Mouse (Mus musculus) hindbrain, embryonic 12.5 days (tissue): Measurements from ENCODE around the gene Tbc1d9. TPM values are rescaled to one million over a fixed set of nuclear protein-coding genes. Genes with fewer than 3 reads are reported as not detected.
A peak's percentile ranks its signal among the peaks of the same experiment; 100 is the strongest.

Experiments used
- ATAC-seq: fragments of 200-750 bp; cut with Nextera tagmentation; 2 replicates; pipeline ENCODE4 v1.8.0; 2017; ENCODE audit warnings: moderate TSS enrichment; ENCODE audit not compliant: low FRiP score
- H3K27ac ChIP-seq: fragments of 300-500 bp; sonication (generic); 2 replicates; pipeline ENCODE4 v1.5.1; 2016; ENCODE audit warnings: mild to moderate bottlenecking
- H3K27me3 ChIP-seq: fragments of 300-500 bp; sonication (generic); 2 replicates; pipeline ENCODE4 v1.6.1; 2016; ENCODE audit warnings: mild to moderate bottlenecking
- H3K36me3 ChIP-seq: fragments of 300-500 bp; sonication (generic); 2 replicates; pipeline ENCODE4 v1.6.1; 2016; ENCODE audit warnings: mild to moderate bottlenecking
- H3K4me1 ChIP-seq: fragments of 300-500 bp; sonication (generic); 2 replicates; pipeline ENCODE4 v1.6.1; 2016
- H3K4me2 ChIP-seq: fragments of 300-500 bp; sonication (generic); replicated peaks from 2 replicates; pipeline ENCODE4 v1.6.1; 2016; ENCODE audit warnings: mild to moderate bottlenecking
- H3K4me3 ChIP-seq: fragments of 300-500 bp; sonication (generic); 2 replicates; pipeline ENCODE4 v1.5.1; 2016; ENCODE audit warnings: mild to moderate bottlenecking
- H3K9ac ChIP-seq: fragments of 300-500 bp; sonication (generic); 2 replicates; pipeline ENCODE4 v1.6.1; 2016; ENCODE audit warnings: mild to moderate bottlenecking, moderate library complexity
- H3K9me3 ChIP-seq: fragments of 300-500 bp; sonication (generic); replicated peaks from 2 replicates; pipeline ENCODE4 v1.6.1; 2016; ENCODE audit warnings: mild to moderate bottlenecking
- WGBS: fragments of 180-500 bp; shearing (Covaris S2); methylation state at CpG from one replicate; pipeline ENCODE4 v1.1.7; 2016; 5-methylcytosine and 5-hydroxymethylcytosine counted together
- polyA plus RNA-seq: library from polyadenylated mRNA; unstranded; fragments of >200 nt; fragmentation: Nextera tagmentation; extraction: Ambion mirVana; gene quantifications from 2 replicates; pipeline ENCODE4 v1.2.1, GENCODE M21; 2016

The Tbc1d9 gene
- polyA plus RNA-seq, 1 experiment from 2014 or later = 14.8 TPM

GRCm38 (mm10) chr8:83160613-83161012 lies 4.5 kb upstream of the Tbc1d9 start:
- no peaks in the 10 kb centered on the region for H3K9me3 ChIP-seq
- no peaks in the 10 kb centered on the region for H3K4me1 ChIP-seq
- 74% methylated on average over 2 of the region's 2 CpGs for WGBS
- no peak overlapping the region for H3K4me2 ChIP-seq
- H3K36me3 ChIP-seq = no peaks in the 10 kb centered on the region
- no peak overlapping the region for H3K4me3 ChIP-seq
- 0 out of 2 replicates have a peak, but pooled peaks cover 5% of the 10 kb centered on the region for H3K27me3 ChIP-seq
- no peak for ATAC-seq
- no peak overlapping the region for H3K9ac ChIP-seq
- no peak overlapping the region for H3K27ac ChIP-seq

DNA sequence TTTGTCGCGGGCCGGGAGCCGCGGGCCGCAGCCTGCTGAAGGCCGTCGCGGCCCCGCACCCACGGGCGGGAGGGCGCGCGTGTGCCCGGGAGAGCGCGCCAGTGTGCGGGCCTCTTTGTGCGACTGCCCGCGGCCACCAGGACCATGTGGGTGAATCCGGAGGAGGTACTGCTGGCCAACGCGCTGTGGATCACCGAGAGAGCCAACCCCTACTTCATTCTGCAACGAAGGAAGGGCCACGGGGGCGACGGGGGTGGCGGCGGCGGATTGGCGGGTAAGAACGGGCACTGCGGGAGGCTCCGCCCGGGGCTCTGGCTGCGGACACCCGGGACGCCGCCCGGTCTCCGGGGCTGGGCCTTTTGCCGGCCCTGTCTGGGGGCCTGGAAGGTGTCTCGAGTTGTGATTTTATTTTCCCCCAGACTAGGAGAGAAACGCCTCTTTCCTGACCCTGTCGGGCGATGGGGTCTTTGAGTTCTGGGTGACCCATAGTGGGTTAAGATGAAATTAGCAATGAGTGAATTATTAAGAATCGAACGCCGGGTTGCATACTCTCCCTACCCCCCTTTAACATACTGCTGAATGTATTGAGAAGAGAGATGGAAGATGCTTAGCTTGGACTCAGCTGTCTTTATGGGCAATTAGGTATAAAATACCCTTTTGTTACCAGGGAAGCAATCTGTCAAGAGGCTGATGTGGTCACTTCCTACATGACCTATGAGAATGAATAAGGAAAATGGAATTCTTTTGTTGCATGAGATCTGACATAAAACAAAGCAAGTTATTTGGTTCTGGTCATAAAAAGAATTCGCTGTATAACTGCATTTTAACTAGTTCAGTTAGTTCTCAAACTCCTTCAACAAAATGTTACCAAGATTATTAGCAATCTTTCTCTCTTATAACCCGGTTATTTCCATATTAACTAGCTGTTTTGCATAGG lies 1.0 kb downstream of the Tbc1d9 start, which contains the start of gene Gm10645:
Gene Gm10645 (minus strand): TSS at position 240 of the 937 bp plus-strand sequence.
- Histone ChIP-seq H3K9ac (peak within 1 kb of the TSS; percentile 92), H3K4me1 (peaks cover 17% of the 10 kb centered on the region), H3K9me3 (no peaks in the 10 kb centered on the region), H3K27me3 (0 out of 2 replicates have a peak, but pooled peaks cover 5% of the 10 kb centered on the region), H3K4me2 (peak within 1 kb of the TSS; percentile 65), H3K36me3 (no peaks in the 10 kb centered on the region), H3K4me3 (peak within 1 kb of the TSS; percentile 82), H3K27ac (peak within 1 kb of the TSS; percentile 96)
- ATAC-seq = peak; percentile 84
- 2% methylated on average over 54 of the region's 54 CpGs for WGBS

GRCm38 (mm10) chr8:83167932-83168331 lies 2.8 kb downstream of the Tbc1d9 start:
- Histone ChIP-seq H3K4me1 (peaks cover 17% of the 10 kb centered on the region), H3K36me3 (no peaks in the 10 kb centered on the region), H3K9me3 (no peaks in the 10 kb centered on the region), H3K4me2 (peak overlapping the region; percentile 65), H3K27me3 (0 out of 2 replicates have a peak, but pooled peaks cover 5% of the 10 kb centered on the region), H3K9ac (peak overlapping the region; percentile 35; the same call in 1 of the 2 replicates), H3K4me3 (peak overlapping the region; percentile 82), H3K27ac (no peak overlapping the region)
- WGBS = 36% methylated on average over 3 of the region's 3 CpGs
- ATAC-seq = no peak

DNA sequence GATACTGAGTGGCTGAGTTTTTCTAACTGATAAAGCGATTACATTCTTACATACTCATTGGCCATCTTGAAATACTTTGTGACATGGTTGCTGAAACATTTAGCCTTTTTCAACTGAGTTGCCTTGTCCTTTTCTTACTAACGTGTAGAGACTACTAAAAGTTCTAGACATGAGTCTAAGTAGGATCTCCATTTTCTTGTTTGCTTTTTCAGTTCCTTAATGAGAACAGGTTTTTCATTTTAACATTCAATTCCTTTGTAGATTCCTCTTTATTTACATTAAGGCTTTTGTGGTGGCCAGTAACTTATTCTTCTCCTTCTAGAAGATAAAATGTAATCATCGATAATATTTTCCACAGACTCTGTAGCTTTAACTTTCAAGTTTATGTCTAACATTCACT lies 4.0 kb downstream of the Tbc1d9 start:
- no peaks in the 10 kb centered on the region for H3K9me3 ChIP-seq
- no peak overlapping the region for H3K4me3 ChIP-seq
- ATAC-seq = no peak
- peaks cover 17% of the 10 kb centered on the region for H3K4me1 ChIP-seq
- no peaks in the 10 kb centered on the region for H3K36me3 ChIP-seq
- WGBS = 88% methylated on average over 3 of the region's 3 CpGs
- no peak overlapping the region for H3K4me2 ChIP-seq
- no peak overlapping the region for H3K9ac ChIP-seq
- H3K27ac ChIP-seq = no peak overlapping the region
- H3K27me3 ChIP-seq = no peaks in the 10 kb centered on the region

GRCm38 (mm10) chr8:83169709-83170108 lies 4.6 kb downstream of the Tbc1d9 start:
- no peak for ATAC-seq
- Histone ChIP-seq H3K9me3 (no peaks in the 10 kb centered on the region), H3K27ac (no peak overlapping the region), H3K9ac (no peak overlapping the region), H3K27me3 (no peaks in the 10 kb centered on the region), H3K36me3 (no peaks in the 10 kb centered on the region), H3K4me1 (peaks cover 17% of the 10 kb centered on the region), H3K4me3 (no peak overlapping the region), H3K4me2 (no peak overlapping the region)
- 93% methylated on average over 2 of the region's 2 CpGs for WGBS

DNA sequence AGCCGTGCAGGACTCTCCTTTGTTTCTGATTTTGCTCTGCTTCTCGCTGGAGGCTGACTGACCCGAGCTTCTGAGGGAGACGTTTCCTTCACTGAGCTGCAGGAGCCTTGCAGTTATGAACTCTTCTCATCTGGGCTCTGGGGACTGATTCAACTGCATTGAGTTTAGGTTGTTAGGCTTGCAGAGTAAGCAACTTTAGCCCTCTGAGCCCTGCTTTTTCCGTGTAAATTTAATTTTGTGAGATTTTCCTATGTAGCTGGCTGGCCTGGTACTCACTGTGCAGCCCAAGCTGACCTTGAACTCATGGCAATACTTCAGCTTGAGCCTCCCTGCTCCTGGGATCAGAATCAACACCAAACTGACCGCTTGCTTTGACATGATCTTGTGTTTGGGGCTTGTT lies 5.7 kb downstream of the Tbc1d9 start:
- ATAC-seq = no peak
- Histone ChIP-seq H3K9ac (no peak overlapping the region), H3K27me3 (no peaks in the 10 kb centered on the region), H3K4me1 (peaks cover 23% of the 10 kb centered on the region), H3K27ac (no peak overlapping the region), H3K4me2 (no peak overlapping the region), H3K9me3 (no peaks in the 10 kb centered on the region), H3K4me3 (no peak overlapping the region), H3K36me3 (no peaks in the 10 kb centered on the region)
- WGBS = 40% methylated on average over 6 of the region's 6 CpGs

GRCm38 (mm10) chr8:83175680-83176079 lies 10.5 kb downstream of the Tbc1d9 start:
- no peak for ATAC-seq
- no peak overlapping the region for H3K4me3 ChIP-seq
- H3K27me3 ChIP-seq = no peaks in the 10 kb centered on the region
- no peaks in the 10 kb centered on the region for H3K9me3 ChIP-seq
- H3K27ac ChIP-seq = no peak overlapping the region; the same call in 1 of the 2 replicates
- H3K9ac ChIP-seq = 0 out of 2 replicates have a peak overlapping the region, but pooled peaks have one; percentile 23
- H3K4me2 ChIP-seq = no peak overlapping the region
- peaks cover 42% of the 10 kb centered on the region for H3K4me1 ChIP-seq
- H3K36me3 ChIP-seq = no peaks in the 10 kb centered on the region
- 78% methylated on average over 10 of the region's 10 CpGs for WGBS

- Histone ChIP-seq H3K27me3 (no peaks in the 10 kb centered on the region), H3K4me1 (peaks cover 48% of the 10 kb centered on the region), H3K4me3 (no peak overlapping the region), H3K36me3 (no peaks in the 10 kb centered on the region), H3K9ac (no peak overlapping the region), H3K9me3 (no peaks in the 10 kb centered on the region), H3K27ac (no peak overlapping the region), H3K4me2 (no peak overlapping the region)
- peak; percentile 61 for ATAC-seq
- WGBS = 53% methylated on average over 2 of the region's 2 CpGs
These were observed 11.6 kb downstream of the Tbc1d9 start for GRCm38 (mm10) chr8:83176785-83177184.

DNA sequence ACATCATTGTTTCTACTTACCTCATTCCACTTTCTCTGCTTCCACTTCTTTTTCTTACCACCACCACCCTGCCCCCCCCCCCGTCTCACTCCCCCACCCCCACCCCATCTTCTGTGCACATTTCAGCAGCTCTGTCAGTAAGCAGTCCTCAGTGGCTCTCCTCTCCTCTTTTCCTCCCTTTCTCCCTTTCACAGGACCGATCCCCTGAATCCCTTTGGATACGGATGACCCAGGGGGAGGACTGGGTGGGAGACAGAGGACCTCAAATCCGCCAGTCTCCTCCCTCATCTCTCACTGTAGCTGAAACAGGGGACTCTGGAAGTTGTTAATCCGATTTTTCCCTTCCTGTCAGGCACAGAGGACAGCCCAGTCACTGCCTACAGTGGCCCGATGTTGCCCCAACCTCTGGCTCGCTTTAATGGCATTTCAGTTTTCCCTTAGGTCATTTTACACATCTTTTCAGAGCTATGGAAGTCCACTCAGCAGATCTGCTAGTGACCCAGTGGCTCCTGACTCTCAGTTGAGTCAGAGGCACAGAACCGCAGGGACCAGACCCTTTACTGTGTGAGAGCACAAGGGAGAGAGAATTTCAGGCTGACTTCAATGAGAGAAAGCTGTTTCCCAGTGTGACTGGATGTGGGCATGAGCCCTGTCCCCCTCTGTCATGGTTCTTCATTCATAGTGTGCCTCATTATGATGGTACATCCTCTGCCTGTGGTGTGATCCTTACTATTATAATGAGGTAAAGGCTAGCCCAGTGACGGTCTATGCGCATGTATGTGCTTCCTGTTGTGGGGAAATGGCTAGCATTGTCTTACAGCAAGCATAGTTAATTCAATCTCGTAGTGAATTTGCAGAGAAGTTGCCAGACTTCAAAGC lies 12.4 kb downstream of the Tbc1d9 start:
- H3K4me1 ChIP-seq = peaks cover 53% of the 10 kb centered on the region
- WGBS = 21% methylated on average over 11 of the region's 11 CpGs

DNA sequence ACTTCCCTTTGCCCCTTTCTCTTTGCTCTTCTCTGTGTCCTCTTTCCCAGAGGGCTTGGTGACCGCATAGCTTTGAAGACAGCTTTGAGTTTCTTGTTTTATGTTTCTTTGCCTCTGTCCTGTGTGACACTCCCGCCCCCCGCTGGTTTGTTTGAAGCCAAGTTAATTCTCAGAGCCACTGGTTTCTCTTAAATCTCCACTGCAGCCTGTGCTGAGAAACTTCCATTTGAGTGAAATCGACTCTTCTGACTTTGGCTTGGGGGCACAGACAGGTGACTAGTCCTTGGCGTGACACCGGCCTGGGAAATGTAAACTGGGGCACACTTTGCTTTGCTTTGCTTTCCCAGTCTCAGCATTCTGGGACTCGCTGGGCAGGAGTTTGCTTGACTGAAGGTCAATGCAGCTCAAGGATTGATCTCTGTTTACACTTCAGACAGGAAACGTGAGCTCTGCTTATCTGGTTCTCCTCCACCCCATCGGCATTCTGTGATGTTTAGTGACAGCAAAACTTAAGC lies 13.1 kb downstream of the Tbc1d9 start:
- Histone ChIP-seq H3K27me3 (no peaks in the 10 kb centered on the region), H3K9me3 (no peaks in the 10 kb centered on the region), H3K4me3 (no peak overlapping the region), H3K9ac (no peak overlapping the region), H3K36me3 (no peaks in the 10 kb centered on the region), H3K4me2 (no peak overlapping the region), H3K27ac (peak overlapping the region; percentile 49; the same call in 1 of the 2 replicates), H3K4me1 (peaks cover 60% of the 10 kb centered on the region)
- WGBS = 18% methylated on average over 9 of the region's 9 CpGs
- ATAC-seq = no peak

More for the DNA sequence above, 12.4 kb downstream of the Tbc1d9 start:
- H3K4me3 ChIP-seq = no peak overlapping the region
- peak; percentile 57 for ATAC-seq
- peak overlapping the region; percentile 49 for H3K27ac ChIP-seq
- no peak overlapping the region for H3K9ac ChIP-seq
- no peaks in the 10 kb centered on the region for H3K27me3 ChIP-seq
- H3K4me2 ChIP-seq = no peak overlapping the region
- no peaks in the 10 kb centered on the region for H3K36me3 ChIP-seq
- H3K9me3 ChIP-seq = no peaks in the 10 kb centered on the region

DNA sequence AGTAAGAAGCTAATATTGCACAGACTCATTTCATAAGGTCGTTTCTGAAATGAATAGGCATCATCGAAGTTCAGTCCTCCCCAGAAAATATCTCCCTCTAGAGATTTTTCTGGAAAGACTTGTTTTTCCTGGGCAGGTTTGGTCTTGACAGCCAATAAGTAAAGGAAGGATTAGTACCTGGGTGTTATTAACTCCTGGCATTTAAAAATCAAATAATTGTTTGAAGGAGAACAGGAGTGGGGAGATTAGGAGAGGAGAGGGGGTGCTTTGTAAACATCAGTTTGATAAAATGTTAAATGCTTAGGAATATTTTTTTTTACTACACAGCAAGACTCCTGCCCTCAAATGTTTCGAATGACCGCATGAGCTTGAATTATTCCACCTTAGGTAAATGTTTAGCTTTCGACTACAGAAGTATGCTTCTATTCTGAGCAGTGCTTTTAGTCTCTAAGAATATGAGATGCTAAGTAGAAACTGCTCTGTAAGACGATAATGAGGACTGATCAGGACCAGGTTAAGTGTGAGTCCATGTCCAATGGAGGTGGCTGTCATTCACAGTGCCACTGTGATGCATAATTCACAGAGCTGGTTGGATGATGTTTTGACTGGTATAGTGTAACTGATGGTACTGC lies 16.8 kb downstream of the Tbc1d9 start:
- no peak for ATAC-seq
- no peaks in the 10 kb centered on the region for H3K27me3 ChIP-seq
- WGBS = 75% methylated on average over 6 of the region's 6 CpGs
- peaks cover 42% of the 10 kb centered on the region for H3K4me1 ChIP-seq
- no peaks in the 10 kb centered on the region for H3K36me3 ChIP-seq
- H3K4me2 ChIP-seq = no peak overlapping the region
- no peaks in the 10 kb centered on the region for H3K9me3 ChIP-seq
- H3K27ac ChIP-seq = peak overlapping the region; percentile 66
- H3K9ac ChIP-seq = no peak overlapping the region
- no peak overlapping the region for H3K4me3 ChIP-seq
